22 mouse cellular contexts compared by ENCODE assay signal in the genomic region with DNA sequence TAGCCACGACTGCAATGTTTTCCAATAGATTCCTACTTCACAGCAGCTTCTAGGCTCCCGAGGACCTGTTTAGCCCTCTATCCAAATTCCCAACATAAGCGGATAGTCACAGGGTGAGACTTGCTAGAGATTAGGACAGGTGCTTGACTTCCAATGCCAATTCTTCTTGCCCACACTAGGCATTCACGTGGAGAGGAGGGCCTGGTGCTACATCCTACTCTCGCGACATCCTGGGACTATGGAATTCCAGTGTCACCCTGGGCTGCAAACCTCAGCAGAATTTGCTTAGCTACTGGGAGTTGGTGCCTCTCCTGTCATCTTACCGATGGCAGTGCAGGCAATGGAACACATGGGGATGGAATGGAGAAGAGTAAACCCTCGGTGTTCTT. TPM values are rescaled to one million over a fixed set of nuclear protein-coding genes. Genes with fewer than 3 reads are reported as not detected.
DNase-seq lines count a peak whose midpoint lies in the region; ATAC-seq and TF ChIP-seq lines count a peak whose summit lies in the region.
"Had no signal": no experiment of that assay in that cellular context is flagged by ENCODE, and none has a peak within 500 bp of the region (broad histone marks: within the 10 kb centered on the region; RNA-seq: fewer than 3 reads in every experiment).

No protein-coding gene starts in this region.

- no peaks in the 10 kb centered on the region for H3K79me2 ChIP-seq in liver, adult 2 months (ENCODE audit: control insufficient read depth, insufficient read depth, low read length)

- WGBS in heart, embryonic 11.5 days (ENCODE audit: insufficient replicate concordance): 72% methylated on average over 8 of the region's 8 CpGs
- 71% methylated on average over 8 of the region's 8 CpGs for WGBS in heart, embryonic 13.5 days
- WGBS in liver, adult 2 months: 68% methylated on average over 8 of the region's 8 CpGs
- WGBS in liver, embryonic 12.5 days (ENCODE audit: insufficient replicate concordance): 62% methylated on average over 8 of the region's 8 CpGs

- H3K27ac ChIP-seq in heart, embryonic 11.5 days (ENCODE audit: low read depth, low read length): no peak overlapping the region; the same call in 1 of the 2 replicates
- H3K27ac ChIP-seq in heart, embryonic 13.5 days (replicated peaks): peak overlapping the region; percentile 53
- peak overlapping the region; percentile 27 for H3K27ac ChIP-seq in liver, adult 2 months (replicated peaks; ENCODE audit: insufficient read depth, low read depth, low read length)
- no peak overlapping the region for H3K27ac ChIP-seq in liver, embryonic 12.5 days
- H3K27ac ChIP-seq: embryonic facial prominence, embryonic 13.5 days; forebrain, embryonic 12.5 days; hindbrain, embryonic 10.5 days; hindbrain, embryonic 14.5 days; intestine, embryonic 15.5 days had no signal

- peak; percentile 91 for DNase-seq in heart, adult 11 months
- DNase-seq in heart, postnatal 36 days: no peak
- no peak for DNase-seq in liver, adult 2 months (ENCODE audit: extremely low read depth, low read depth, low spot score)
- no peak for DNase-seq in adrenal gland, postnatal 14 days
- DNase-seq: B cell, adult 2 months; cerebellum, adult 18-20 months; cerebellum, adult 9-11 months; cerebellum, postnatal 36 days; gastrocnemius, postnatal 10 days; kidney, adult 18-20 months had no signal

- no peaks in the 10 kb centered on the region for H3K36me3 ChIP-seq in heart, embryonic 11.5 days (ENCODE audit: control insufficient read depth, insufficient read depth, low read length)
- H3K36me3 ChIP-seq in heart, embryonic 13.5 days: no peaks in the 10 kb centered on the region
- H3K36me3 ChIP-seq in liver, adult 2 months (ENCODE audit: control insufficient read depth, insufficient read depth, low read length): no peaks in the 10 kb centered on the region
- no peaks in the 10 kb centered on the region for H3K36me3 ChIP-seq in liver, embryonic 12.5 days
- H3K36me3 ChIP-seq: embryonic facial prominence, embryonic 13.5 days; forebrain, embryonic 12.5 days; G1E; hindbrain, embryonic 10.5 days; intestine, embryonic 15.5 days had no signal

- no peaks in the 10 kb centered on the region for H3K4me1 ChIP-seq in heart, embryonic 11.5 days (ENCODE audit: control insufficient read depth, insufficient read depth, low read length)
- H3K4me1 ChIP-seq in heart, embryonic 13.5 days: peaks cover 14% of the 10 kb centered on the region
- no peaks in the 10 kb centered on the region for H3K4me1 ChIP-seq in liver, adult 2 months (ENCODE audit: control insufficient read depth, insufficient read depth, low read length)
- 0 out of 2 replicates have a peak, but pooled peaks cover 2% of the 10 kb centered on the region for H3K4me1 ChIP-seq in liver, embryonic 12.5 days
- H3K4me1 ChIP-seq: embryonic facial prominence, embryonic 13.5 days; forebrain, embryonic 12.5 days; hindbrain, embryonic 10.5 days; intestine, embryonic 15.5 days had no signal

- no peak overlapping the region for H3K4me2 ChIP-seq in heart, embryonic 11.5 days
- no peak overlapping the region for H3K4me2 ChIP-seq in heart, embryonic 13.5 days
- H3K4me2 ChIP-seq in liver, embryonic 12.5 days: no peak overlapping the region
- H3K4me2 ChIP-seq: embryonic facial prominence, embryonic 13.5 days; forebrain, embryonic 12.5 days; hindbrain, embryonic 14.5 days; intestine, embryonic 15.5 days had no signal

- no peak for TF ChIP-seq POLR2A in liver, adult 2 months (IDR thresholded peaks at IDR 0.05; ENCODE audit: extremely low read depth, insufficient read depth, low read length)

- intact Hi-C loops in heart, postnatal 36 days (cut with DNase I): no loop called here

- H3K4me3 ChIP-seq in heart, embryonic 11.5 days (ENCODE audit: low read depth, low read length): no peak overlapping the region
- no peak overlapping the region for H3K4me3 ChIP-seq in heart, embryonic 13.5 days
- H3K4me3 ChIP-seq in liver, adult 2 months (ENCODE audit: insufficient read depth, low read depth, low read length): no peak overlapping the region
- H3K4me3 ChIP-seq in liver, embryonic 12.5 days: no peak overlapping the region
- H3K4me3 ChIP-seq: embryonic facial prominence, embryonic 13.5 days; forebrain, embryonic 12.5 days; hindbrain, embryonic 10.5 days; intestine, embryonic 15.5 days had no signal

- H3K9ac ChIP-seq in heart, embryonic 11.5 days (ENCODE audit: low read depth, low read length): no peak overlapping the region
- no peak overlapping the region for H3K9ac ChIP-seq in heart, embryonic 13.5 days
- no peak overlapping the region for H3K9ac ChIP-seq in liver, adult 2 months (ENCODE audit: low read depth, low read length)
- no peak overlapping the region for H3K9ac ChIP-seq in liver, embryonic 12.5 days
- H3K9ac ChIP-seq: embryonic facial prominence, embryonic 13.5 days; forebrain, embryonic 12.5 days; hindbrain, embryonic 14.5 days; intestine, embryonic 15.5 days had no signal

- no peaks in the 10 kb centered on the region; the same call in 1 of the 2 replicates for H3K9me3 ChIP-seq in heart, embryonic 11.5 days (replicated peaks; ENCODE audit: control insufficient read depth, low read length)
- no peaks in the 10 kb centered on the region for H3K9me3 ChIP-seq in heart, embryonic 13.5 days
- no peaks in the 10 kb centered on the region for H3K9me3 ChIP-seq in liver, embryonic 12.5 days (replicated peaks)
- H3K9me3 ChIP-seq: embryonic facial prominence, embryonic 13.5 days; forebrain, embryonic 12.5 days; hindbrain, embryonic 10.5 days; intestine, embryonic 15.5 days had no signal

- TF ChIP-seq CTCF in liver, adult 2 months (IDR thresholded peaks at IDR 0.05; ENCODE audit: low read depth, low read length): no peak

- no peaks in the 10 kb centered on the region for H3K27me3 ChIP-seq in heart, embryonic 11.5 days (ENCODE audit: control insufficient read depth, insufficient read depth, low read length)
- no peaks in the 10 kb centered on the region for H3K27me3 ChIP-seq in heart, embryonic 13.5 days (replicated peaks)
- no peaks in the 10 kb centered on the region for H3K27me3 ChIP-seq in liver, adult 2 months (ENCODE audit: control insufficient read depth, insufficient read depth, low read length)
- no peaks in the 10 kb centered on the region for H3K27me3 ChIP-seq in liver, embryonic 12.5 days (replicated peaks)
- H3K27me3 ChIP-seq: embryonic facial prominence, embryonic 13.5 days; forebrain, embryonic 12.5 days; intestine, embryonic 15.5 days had no signal

- no peak for ATAC-seq in heart, embryonic 11.5 days (replicated peaks; ENCODE audit: insufficient number of reproducible peaks, low FRiP score, low TSS enrichment)
- ATAC-seq in heart, embryonic 13.5 days (ENCODE audit: extremely low read depth, insufficient number of reproducible peaks, low FRiP score, low TSS enrichment): no peak
- ATAC-seq in liver, embryonic 12.5 days: no peak
- ATAC-seq: CD4-positive, CD25-positive, alpha-beta regulatory T cell, adult 4 months; forebrain, embryonic 16.5 days; intestine, embryonic 15.5 days had no signal

RNA-seq across cellular contexts. Expression of a gene that starts 13.3 kb away (rescaled TPM):
- polyA plus RNA-seq in heart, embryonic 11.5 days (2014; fragmentation: Nextera tagmentation; extraction: Ambion mirVana): not detected in 2 replicates
- polyA plus RNA-seq in heart, embryonic 13.5 days (2015; fragmentation: Nextera tagmentation; extraction: Ambion mirVana): 0.28 TPM in 1 of 2 replicates, not detected in the other
- total RNA-seq in heart, postnatal 36 days (2021): under 1 TPM; 0.43 to 0.58 TPM
- 1.8 and 2.1 TPM in 2 replicates for total RNA-seq in liver, adult 2 months (2014; rRNA removed)
- 0.39 and 0.84 TPM in 2 replicates for polyA plus RNA-seq in liver, adult 2 months (2012; rRNA removed)
- 0.38 and 0.44 TPM in 2 replicates for polyA plus RNA-seq in liver, embryonic 12.5 days (2016; fragmentation: Nextera tagmentation; extraction: Ambion mirVana)
- 0.26 and 0.74 TPM in 2 replicates for total RNA-seq in adrenal gland, postnatal 14 days (2021)
- polyA plus RNA-seq: forebrain, embryonic 12.5 days; forebrain, embryonic 16.5 days; hindbrain, embryonic 10.5 days; hindbrain, embryonic 14.5 days; kidney, embryonic 14.5 days had no signal

Comparison
In these comparisons a context has a peak if more than half of its experiments do, and no peak if none do; other contexts are left out.
1. H3K27ac ChIP-seq: peak in heart, embryonic 13.5 days (single experiment) and liver, adult 2 months (single experiment); none in heart, embryonic 11.5 days (single experiment) and liver, embryonic 12.5 days (single experiment).